Mouse (Mus musculus) hindbrain, embryonic 12.5 days (tissue): Measurements from ENCODE around the gene Srsf2. TPM values are rescaled to one million over a fixed set of nuclear protein-coding genes. Genes with fewer than 3 reads are reported as not detected.
"Not testable (repeated sequence)": the region's sequence is repeated elsewhere in the genome, so short reads cannot be mapped to it uniquely, and the experiment has no call there.

Experiments
- ATAC-seq: fragments of 200-750 bp; cut with Nextera tagmentation; 2 replicates; pipeline ENCODE4 v1.8.0; 2017; ENCODE audit warnings: moderate TSS enrichment; ENCODE audit not compliant: low FRiP score
- H3K27ac ChIP-seq: fragments of 300-500 bp; sonication (generic); 2 replicates; pipeline ENCODE4 v1.5.1; 2016; ENCODE audit warnings: mild to moderate bottlenecking
- H3K27me3 ChIP-seq: fragments of 300-500 bp; sonication (generic); 2 replicates; pipeline ENCODE4 v1.6.1; 2016; ENCODE audit warnings: mild to moderate bottlenecking
- H3K36me3 ChIP-seq: fragments of 300-500 bp; sonication (generic); 2 replicates; pipeline ENCODE4 v1.6.1; 2016; ENCODE audit warnings: mild to moderate bottlenecking
- H3K4me1 ChIP-seq: fragments of 300-500 bp; sonication (generic); 2 replicates; pipeline ENCODE4 v1.6.1; 2016
- H3K4me2 ChIP-seq: fragments of 300-500 bp; sonication (generic); replicated peaks from 2 replicates; pipeline ENCODE4 v1.6.1; 2016; ENCODE audit warnings: mild to moderate bottlenecking
- H3K4me3 ChIP-seq: fragments of 300-500 bp; sonication (generic); 2 replicates; pipeline ENCODE4 v1.5.1; 2016; ENCODE audit warnings: mild to moderate bottlenecking
- H3K9ac ChIP-seq: fragments of 300-500 bp; sonication (generic); 2 replicates; pipeline ENCODE4 v1.6.1; 2016; ENCODE audit warnings: mild to moderate bottlenecking, moderate library complexity
- H3K9me3 ChIP-seq: fragments of 300-500 bp; sonication (generic); replicated peaks from 2 replicates; pipeline ENCODE4 v1.6.1; 2016; ENCODE audit warnings: mild to moderate bottlenecking
- WGBS: fragments of 180-500 bp; shearing (Covaris S2); methylation state at CpG from one replicate; pipeline ENCODE4 v1.1.7; 2016; 5-methylcytosine and 5-hydroxymethylcytosine counted together
- polyA plus RNA-seq: library from polyadenylated mRNA; unstranded; fragments of >200 nt; fragmentation: Nextera tagmentation; extraction: Ambion mirVana; gene quantifications from 2 replicates; pipeline ENCODE4 v1.2.1, GENCODE M21; 2016

Srsf2 gene
- polyA plus RNA-seq, 1 experiment from 2014 or later: 822 TPM

GRCm38 (mm10) chr11:116850833-116851477 is 1.9 kb downstream of the Srsf2 start:
- Histone ChIP-seq H3K4me1 (peaks cover 28% of the 10 kb centered on the region), H3K27ac (no peak overlapping the region)

DNA sequence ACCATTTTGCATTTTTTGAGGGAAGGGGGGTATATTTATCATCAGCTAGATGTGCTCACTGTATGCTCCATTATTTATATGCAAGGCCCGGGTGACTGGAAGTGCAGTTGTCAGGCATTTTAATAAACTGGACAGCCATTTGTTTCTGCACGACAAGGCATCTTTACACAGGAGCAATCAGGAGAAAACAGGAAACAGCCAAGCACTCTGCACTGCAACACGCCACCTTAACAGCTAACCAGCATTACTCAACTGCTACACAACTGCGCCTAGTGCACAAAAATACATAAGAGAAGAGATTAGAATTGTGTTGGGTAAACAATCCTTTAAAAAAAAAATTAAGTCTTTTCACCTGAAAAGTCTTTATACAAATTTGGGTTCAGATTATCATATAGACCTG is 2.8 kb downstream of the Srsf2 start:
- no peak overlapping the region for H3K9ac ChIP-seq
- no peaks in the 10 kb centered on the region for H3K27me3 ChIP-seq
- no peaks in the 10 kb centered on the region for H3K9me3 ChIP-seq
- peak overlapping the region; percentile 64 for H3K4me2 ChIP-seq
- H3K4me3 ChIP-seq: no peak overlapping the region
- peaks cover 26% of the 10 kb centered on the region for H3K36me3 ChIP-seq
- 66% methylated on average over 4 of the region's 4 CpGs for WGBS
- ATAC-seq: no peak
- H3K27ac ChIP-seq: no peak overlapping the region
- H3K4me1 ChIP-seq: peaks cover 25% of the 10 kb centered on the region

More at GRCm38 (mm10) chr11:116850833-116851477, 1.9 kb downstream of the Srsf2 start:
- no peaks in the 10 kb centered on the region for H3K9me3 ChIP-seq
- H3K27me3 ChIP-seq: no peaks in the 10 kb centered on the region
- H3K4me2 ChIP-seq: peak overlapping the region; percentile 64
- ATAC-seq: no peak
- H3K36me3 ChIP-seq: peaks cover 26% of the 10 kb centered on the region
- peak overlapping the region; percentile 99 for H3K9ac ChIP-seq
- 41% methylated on average over 6 of the region's 6 CpGs for WGBS
- peak overlapping the region; percentile 100 for H3K4me3 ChIP-seq

- no peak for ATAC-seq
- Histone ChIP-seq H3K36me3 (peaks cover 26% of the 10 kb centered on the region), H3K4me1 (peaks cover 22% of the 10 kb centered on the region)
These were observed 3.3 kb downstream of the Srsf2 start for GRCm38 (mm10) chr11:116849587-116849986.

GRCm38 (mm10) chr11:116848877-116849178 is 4.1 kb downstream of the Srsf2 start:
- WGBS: 77% methylated on average over 2 of the region's 2 CpGs
- Histone ChIP-seq H3K4me1 (peaks cover 23% of the 10 kb centered on the region), H3K36me3 (peaks cover 26% of the 10 kb centered on the region)
- not testable (repeated sequence) for H3K27ac ChIP-seq, H3K9me3 ChIP-seq, ATAC-seq, H3K4me2 ChIP-seq, H3K27me3 ChIP-seq, H3K9ac ChIP-seq, H3K4me3 ChIP-seq

More at GRCm38 (mm10) chr11:116849587-116849986, 3.3 kb downstream of the Srsf2 start:
- Histone ChIP-seq H3K9ac (no peak overlapping the region), H3K27ac (no peak overlapping the region), H3K9me3 (no peaks in the 10 kb centered on the region), H3K4me2 (no peak overlapping the region), H3K4me3 (no peak overlapping the region), H3K27me3 (no peaks in the 10 kb centered on the region)

DNA sequence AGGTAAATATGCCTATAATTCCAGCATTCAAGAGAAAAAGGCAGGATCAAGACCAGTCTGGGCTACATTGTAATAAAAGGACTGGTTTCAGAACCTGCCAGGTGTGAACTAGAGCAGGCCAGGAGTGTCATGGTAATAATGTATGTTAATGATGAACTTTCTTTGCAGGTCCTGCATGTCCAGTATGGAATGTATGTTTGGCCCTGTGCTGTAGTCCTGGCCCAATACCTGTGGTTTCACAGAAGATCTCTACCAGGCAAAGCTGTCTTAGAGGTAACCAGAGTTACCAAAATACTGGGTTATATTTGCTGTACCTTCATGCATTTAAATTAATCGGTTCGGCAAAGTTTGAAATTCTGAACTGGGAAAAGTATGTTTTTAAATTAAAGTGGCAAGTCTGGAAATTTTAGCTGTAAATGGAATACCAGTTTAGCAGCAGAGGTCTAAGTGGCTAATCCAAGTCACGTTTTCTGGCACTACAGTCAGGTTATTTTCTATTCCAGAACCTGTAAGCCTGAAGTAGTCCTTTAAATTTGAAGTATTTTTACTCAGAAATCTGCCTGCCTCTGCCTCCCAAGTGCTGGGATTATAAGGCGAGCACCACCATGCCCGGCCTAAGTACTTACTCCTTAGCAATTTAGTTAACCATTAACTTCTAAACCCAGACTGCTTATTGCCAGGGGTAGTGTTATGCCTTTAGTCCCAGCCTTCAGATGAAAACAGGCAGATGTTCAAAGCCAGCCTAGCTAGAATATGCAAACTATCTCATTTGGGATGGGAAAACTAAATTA is 4.6 kb downstream of the Srsf2 start:
- no peak overlapping the region for H3K27ac ChIP-seq
- H3K4me2 ChIP-seq: no peak overlapping the region
- H3K4me3 ChIP-seq: no peak overlapping the region
- no peak for ATAC-seq
- H3K9ac ChIP-seq: no peak overlapping the region
- WGBS: 79% methylated on average over 5 of the region's 5 CpGs
- peaks cover 26% of the 10 kb centered on the region for H3K36me3 ChIP-seq
- H3K4me1 ChIP-seq: peaks cover 24% of the 10 kb centered on the region
- H3K9me3 ChIP-seq: no peaks in the 10 kb centered on the region
- no peaks in the 10 kb centered on the region for H3K27me3 ChIP-seq

DNA sequence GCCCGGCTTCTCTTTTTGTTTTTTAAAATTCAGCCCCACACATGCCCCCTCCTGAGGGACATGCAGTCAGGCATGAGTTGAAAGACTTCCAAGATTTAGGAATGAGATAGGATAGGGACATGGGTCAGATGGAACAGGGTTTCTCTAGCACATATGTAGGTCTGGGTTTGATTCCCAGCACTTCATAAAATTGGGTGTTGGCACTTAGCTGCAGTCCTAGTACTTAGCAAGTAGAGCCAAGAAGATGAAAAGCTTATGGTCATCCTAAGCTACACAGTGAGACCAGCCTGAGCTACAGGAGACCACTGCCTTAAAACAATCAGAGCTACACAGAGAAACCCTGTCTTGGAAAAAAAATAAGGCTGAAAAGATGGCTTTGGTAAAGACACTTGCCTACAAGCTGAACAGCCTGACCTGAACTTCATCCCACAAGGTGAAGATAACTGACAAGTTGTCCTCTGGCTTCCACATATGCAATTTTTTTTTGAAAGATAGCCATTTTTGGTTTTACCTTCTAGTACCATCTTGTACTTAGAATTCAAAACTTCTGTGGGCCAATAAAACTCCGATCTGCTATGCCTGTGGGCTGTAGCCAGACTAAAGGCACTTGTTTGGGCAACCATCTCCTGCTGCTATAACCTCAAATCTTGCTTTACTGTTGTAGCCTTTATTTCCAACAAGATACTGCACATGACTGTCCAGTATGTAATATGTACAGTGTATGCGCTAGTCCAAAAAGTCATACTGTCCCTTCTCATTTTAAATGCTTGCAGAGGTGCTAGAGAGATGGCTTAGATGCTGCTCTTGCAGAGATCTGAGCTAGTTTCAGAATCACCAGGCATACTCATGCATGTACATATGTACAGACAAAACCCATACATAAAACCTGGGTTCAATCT is 5.5 kb downstream of the Srsf2 start:
- 88% methylated on average over 3 of the region's 3 CpGs for WGBS
- no peak overlapping the region for H3K9ac ChIP-seq

GRCm38 (mm10) chr11:116846593-116847181 is 6.2 kb downstream of the Srsf2 start:
- H3K36me3 ChIP-seq: peaks cover 26% of the 10 kb centered on the region
- H3K4me3 ChIP-seq: no peak overlapping the region
- 79% methylated on average over 4 of the region's 4 CpGs for WGBS
- peaks cover 30% of the 10 kb centered on the region for H3K4me1 ChIP-seq
- no peak overlapping the region for H3K4me2 ChIP-seq
- no peak overlapping the region for H3K27ac ChIP-seq
- ATAC-seq: no peak
- H3K27me3 ChIP-seq: no peaks in the 10 kb centered on the region
- H3K9me3 ChIP-seq: no peaks in the 10 kb centered on the region
- H3K9ac ChIP-seq: no peak overlapping the region

More for the DNA sequence above, 5.5 kb downstream of the Srsf2 start:
- Histone ChIP-seq H3K9me3 (no peaks in the 10 kb centered on the region), H3K4me3 (no peak overlapping the region), H3K27me3 (no peaks in the 10 kb centered on the region), H3K4me2 (no peak overlapping the region), H3K27ac (no peak overlapping the region), H3K36me3 (peaks cover 26% of the 10 kb centered on the region), H3K4me1 (peaks cover 24% of the 10 kb centered on the region)
- no peak for ATAC-seq

DNA sequence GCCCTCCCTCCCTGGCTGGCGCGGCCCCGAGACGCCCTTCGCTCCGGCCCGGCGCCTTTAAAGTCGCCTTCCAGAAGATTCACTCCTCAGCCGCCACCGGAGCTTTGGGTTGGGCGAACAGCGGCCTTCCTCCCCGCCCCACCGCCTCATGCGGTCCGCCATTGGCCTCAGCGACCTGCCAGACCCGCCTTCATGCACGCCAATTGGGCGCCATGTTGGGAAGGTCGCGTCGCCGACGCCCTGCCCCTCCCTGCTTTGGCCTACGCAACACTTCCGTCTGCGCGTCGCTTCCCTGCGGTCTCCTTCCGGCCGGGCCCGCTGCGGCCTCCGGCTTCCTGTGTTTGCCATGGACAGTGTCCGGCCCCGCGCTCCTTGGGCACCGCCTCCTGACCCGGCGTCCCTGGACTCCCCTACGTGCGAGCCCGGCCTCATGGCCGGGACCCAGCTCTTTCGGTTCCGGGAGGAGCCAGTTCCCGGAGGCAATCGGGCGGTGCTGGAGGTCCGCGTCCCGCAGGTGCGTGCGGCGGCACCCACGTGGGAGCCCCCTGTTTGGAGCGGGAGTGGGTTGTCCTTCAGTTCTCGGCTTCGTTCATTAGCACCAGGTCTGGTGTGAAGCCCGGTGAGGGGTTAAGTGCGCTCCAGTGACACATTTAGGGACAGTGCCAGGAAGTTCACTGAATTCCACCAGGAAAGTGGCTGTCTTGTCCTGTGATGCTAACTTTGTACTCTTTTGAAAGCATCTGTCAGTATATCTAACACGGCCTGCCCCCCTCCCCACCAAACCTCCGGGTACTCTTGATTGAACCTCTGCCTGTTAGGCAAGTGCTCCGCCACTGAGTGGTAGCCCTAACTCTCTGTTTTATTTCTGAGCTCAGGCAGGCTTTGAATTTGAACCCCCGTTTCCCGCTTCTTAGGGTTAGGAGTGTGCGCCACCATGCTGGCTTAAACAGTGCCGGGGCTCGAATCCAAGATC is 9.3 kb downstream of the Srsf2 start, which contains the start of the genes Mettl23 and Jmjd6:
TSS of gene Mettl23 (plus strand) at position 18 of the 973 bp plus-strand sequence.
TSS of gene Jmjd6 (minus strand) at position 189 of the 973 bp plus-strand sequence.
- Histone ChIP-seq H3K4me2 (peak within 1 kb of the TSS; percentile 90), H3K9me3 (no peaks in the 10 kb centered on the region), H3K27me3 (no peaks in the 10 kb centered on the region), H3K4me1 (peaks cover 48% of the 10 kb centered on the region), H3K9ac (peak within 1 kb of the TSS; percentile 78), H3K27ac (peak within 1 kb of the TSS; percentile 95), H3K4me3 (peak within 1 kb of the TSS; percentile 73), H3K36me3 (peaks cover 38% of the 10 kb centered on the region)
- under 1% methylated on average over 72 of the region's 72 CpGs for WGBS
- ATAC-seq: peak; percentile 96

GRCm38 (mm10) chr11:116842531-116843260 is 10.2 kb downstream of the Srsf2 start:
- Histone ChIP-seq H3K36me3 (peaks cover 38% of the 10 kb centered on the region), H3K9ac (peak overlapping the region; percentile 78), H3K4me2 (peak overlapping the region; percentile 90), H3K4me1 (peaks cover 48% of the 10 kb centered on the region), H3K27ac (peak overlapping the region; percentile 95), H3K27me3 (no peaks in the 10 kb centered on the region), H3K4me3 (peak overlapping the region; percentile 73), H3K9me3 (no peaks in the 10 kb centered on the region)
- under 1% methylated on average over 62 of the region's 73 CpGs for WGBS
- peak; percentile 73 for ATAC-seq

GRCm38 (mm10) chr11:116840748-116841147 is 12.1 kb downstream of the Srsf2 start:
- Histone ChIP-seq H3K27me3 (no peaks in the 10 kb centered on the region), H3K9me3 (no peaks in the 10 kb centered on the region), H3K36me3 (peaks cover 52% of the 10 kb centered on the region), H3K4me3 (peak overlapping the region; percentile 73; the same call in 1 of the 2 replicates), H3K4me2 (peak overlapping the region; percentile 90), H3K27ac (no peak overlapping the region), H3K4me1 (peaks cover 43% of the 10 kb centered on the region), H3K9ac (peak overlapping the region; percentile 78)
- WGBS: 84% methylated on average over 4 of the region's 4 CpGs
- no peak for ATAC-seq
